Mouse (Mus musculus) embryonic facial prominence, embryonic 12.5 days (tissue): Measurements from ENCODE around the gene Siae. TPM values are rescaled to one million over a fixed set of nuclear protein-coding genes. Genes with fewer than 3 reads are reported as not detected.

Experiments
- ATAC-seq: fragments of 200-750 bp; cut with Nextera tagmentation; 2 replicates; pipeline ENCODE4 v1.8.0; 2017; ENCODE audit not compliant: insufficient number of reproducible peaks, insufficient read depth, low FRiP score, low TSS enrichment
- H3K27ac ChIP-seq: fragments of 300-500 bp; sonication (generic); 2 replicates; pipeline ENCODE4 v1.5.1; 2016; ENCODE audit warnings: mild to moderate bottlenecking
- H3K27me3 ChIP-seq: fragments of 300-500 bp; sonication (generic); 2 replicates; pipeline ENCODE4 v1.6.1; 2016; ENCODE audit warnings: mild to moderate bottlenecking, moderate library complexity
- H3K36me3 ChIP-seq: fragments of 300-500 bp; sonication (generic); 2 replicates; pipeline ENCODE4 v1.6.1; 2016; ENCODE audit warnings: mild to moderate bottlenecking
- H3K4me1 ChIP-seq: fragments of 300-500 bp; sonication (generic); 2 replicates; pipeline ENCODE4 v1.6.1; 2016
- H3K4me2 ChIP-seq: fragments of 300-500 bp; sonication (generic); replicated peaks from 2 replicates; pipeline ENCODE4 v1.6.1; 2016; ENCODE audit warnings: mild to moderate bottlenecking, moderate library complexity
- H3K4me3 ChIP-seq: fragments of 300-500 bp; sonication (generic); 2 replicates; pipeline ENCODE4 v1.5.1; 2016; ENCODE audit warnings: mild to moderate bottlenecking
- H3K9ac ChIP-seq: fragments of 300-500 bp; sonication (generic); 2 replicates; pipeline ENCODE4 v1.6.1; 2016; ENCODE audit warnings: mild to moderate bottlenecking, moderate library complexity
- H3K9me3 ChIP-seq: fragments of 300-500 bp; sonication (generic); 2 replicates; pipeline ENCODE4 v1.6.1; 2016; ENCODE audit warnings: mild to moderate bottlenecking, moderate library complexity
- WGBS: fragments of 180-500 bp; shearing (Covaris S2); methylation state at CpG from one replicate; pipeline ENCODE4 v1.1.7; 2016; 5-methylcytosine and 5-hydroxymethylcytosine counted together
- polyA plus RNA-seq: library from polyadenylated mRNA; unstranded; fragments of >200 nt; fragmentation: Nextera tagmentation; extraction: Ambion mirVana; gene quantifications from 2 replicates; pipeline ENCODE4 v1.2.1, GENCODE M21; 2016

Gene Siae
- polyA plus RNA-seq, 1 experiment from 2014 or later: 7.3 TPM

- 78% methylated on average over 2 of the region's 2 CpGs for WGBS
- 0 out of 2 replicates have a peak, but pooled peaks cover 4% of the 10 kb centered on the region for H3K27me3 ChIP-seq
- H3K4me3 ChIP-seq: no peak overlapping the region
- H3K9ac ChIP-seq: no peak overlapping the region
- no peaks in the 10 kb centered on the region for H3K4me1 ChIP-seq
- ATAC-seq: no peak
- no peaks in the 10 kb centered on the region for H3K36me3 ChIP-seq
- H3K4me2 ChIP-seq: no peak overlapping the region
- H3K9me3 ChIP-seq: no peaks in the 10 kb centered on the region
- no peak overlapping the region for H3K27ac ChIP-seq
These were observed 5.1 kb downstream of the Siae start for GRCm38 (mm10) chr9:37560617-37561016.

GRCm38 (mm10) chr9:37563805-37564204 lies 8.3 kb downstream of the Siae start:
- WGBS: 67% methylated on average over 1 of the region's 1 CpGs

DNA sequence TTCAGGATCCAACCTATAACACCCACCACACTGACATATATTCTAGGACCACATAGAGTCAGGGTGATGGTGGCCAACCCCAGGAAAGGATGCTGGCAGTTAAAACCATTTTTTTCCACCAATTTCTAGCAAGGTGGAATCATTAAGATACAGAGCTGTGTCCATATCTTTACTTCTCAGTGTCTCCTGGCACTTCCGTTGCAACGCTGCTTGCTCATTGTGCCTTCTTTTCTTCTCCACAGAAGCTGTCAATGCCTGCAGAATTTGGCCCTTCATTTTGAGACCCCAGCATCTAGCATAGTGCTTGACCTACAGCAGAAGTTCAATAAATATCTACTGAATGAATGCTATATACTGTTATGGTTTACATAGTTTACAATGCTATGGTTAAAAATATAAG lies 11.5 kb downstream of the Siae start:
- H3K27me3 ChIP-seq: no peaks in the 10 kb centered on the region; the same call in 1 of the 2 replicates
- no peak overlapping the region for H3K27ac ChIP-seq
- H3K4me2 ChIP-seq: no peak overlapping the region
- no peaks in the 10 kb centered on the region for H3K9me3 ChIP-seq
- H3K4me3 ChIP-seq: no peak overlapping the region
- ATAC-seq: no peak
- peaks cover 7% of the 10 kb centered on the region; the same call in 1 of the 2 replicates for H3K4me1 ChIP-seq
- 95% methylated on average over 2 of the region's 2 CpGs for WGBS
- no peaks in the 10 kb centered on the region for H3K36me3 ChIP-seq
- no peak overlapping the region for H3K9ac ChIP-seq

More at GRCm38 (mm10) chr9:37563805-37564204, 8.3 kb downstream of the Siae start:
- Histone ChIP-seq H3K9ac (no peak overlapping the region), H3K27me3 (no peaks in the 10 kb centered on the region; the same call in 1 of the 2 replicates), H3K9me3 (no peaks in the 10 kb centered on the region), H3K4me3 (no peak overlapping the region), H3K4me1 (peaks cover 7% of the 10 kb centered on the region; the same call in 1 of the 2 replicates), H3K27ac (no peak overlapping the region), H3K36me3 (no peaks in the 10 kb centered on the region), H3K4me2 (no peak overlapping the region)
- ATAC-seq: no peak

DNA sequence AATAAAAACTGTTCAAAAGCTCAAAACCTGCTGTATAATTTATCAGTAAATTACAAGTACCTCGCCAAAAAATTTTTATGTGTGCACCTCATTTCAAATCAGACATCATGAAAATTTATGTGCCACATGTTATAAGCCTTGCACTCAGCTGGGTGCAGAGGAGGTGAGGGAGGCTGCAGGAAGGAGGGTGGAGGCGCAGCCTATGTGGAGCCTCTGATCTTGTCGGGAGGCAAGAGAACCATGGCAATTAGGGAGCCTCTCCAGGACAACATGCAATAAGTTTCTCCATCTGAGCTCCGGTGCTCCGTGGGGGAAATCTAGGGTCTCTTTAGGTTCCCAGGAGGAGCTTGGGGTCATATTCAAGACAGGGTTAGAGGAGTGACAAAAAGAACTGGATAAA lies 12.0 kb downstream of the Siae start:
- no peaks in the 10 kb centered on the region for H3K9me3 ChIP-seq
- no peak overlapping the region for H3K27ac ChIP-seq
- WGBS: 57% methylated on average over 5 of the region's 5 CpGs
- H3K36me3 ChIP-seq: no peaks in the 10 kb centered on the region
- no peak overlapping the region for H3K4me2 ChIP-seq
- H3K4me3 ChIP-seq: no peak overlapping the region
- peaks cover 7% of the 10 kb centered on the region; the same call in 1 of the 2 replicates for H3K4me1 ChIP-seq
- no peak overlapping the region for H3K9ac ChIP-seq
- no peaks in the 10 kb centered on the region; the same call in 1 of the 2 replicates for H3K27me3 ChIP-seq
- ATAC-seq: no peak

- H3K27ac ChIP-seq: no peak overlapping the region
- H3K4me2 ChIP-seq: no peak overlapping the region
- peaks cover 7% of the 10 kb centered on the region; the same call in 1 of the 2 replicates for H3K4me1 ChIP-seq
These were observed 12.6 kb downstream of the Siae start for GRCm38 (mm10) chr9:37567892-37568604.

GRCm38 (mm10) chr9:37568605-37569214 lies 13.2 kb downstream of the Siae start:
- no peak for ATAC-seq
- Histone ChIP-seq H3K4me2 (no peak overlapping the region), H3K9me3 (no peaks in the 10 kb centered on the region), H3K4me1 (peaks cover 7% of the 10 kb centered on the region; the same call in 1 of the 2 replicates), H3K27me3 (no peaks in the 10 kb centered on the region; the same call in 1 of the 2 replicates), H3K27ac (no peak overlapping the region), H3K4me3 (no peak overlapping the region), H3K9ac (no peak overlapping the region), H3K36me3 (no peaks in the 10 kb centered on the region)
- 39% methylated on average over 4 of the region's 4 CpGs for WGBS

More at GRCm38 (mm10) chr9:37567892-37568604, 12.6 kb downstream of the Siae start:
- no peaks in the 10 kb centered on the region; the same call in 1 of the 2 replicates for H3K27me3 ChIP-seq
- H3K36me3 ChIP-seq: no peaks in the 10 kb centered on the region
- no peak for ATAC-seq
- no peaks in the 10 kb centered on the region for H3K9me3 ChIP-seq
- H3K9ac ChIP-seq: no peak overlapping the region
- no peak overlapping the region for H3K4me3 ChIP-seq
- 31% methylated on average over 15 of the region's 15 CpGs for WGBS

GRCm38 (mm10) chr9:37569231-37569835 lies 13.8 kb downstream of the Siae start:
- H3K27ac ChIP-seq: no peak overlapping the region
- no peaks in the 10 kb centered on the region for H3K9me3 ChIP-seq
- peaks cover 7% of the 10 kb centered on the region; the same call in 1 of the 2 replicates for H3K4me1 ChIP-seq
- H3K4me3 ChIP-seq: no peak overlapping the region
- WGBS: 68% methylated on average over 2 of the region's 2 CpGs
- H3K36me3 ChIP-seq: no peaks in the 10 kb centered on the region
- H3K4me2 ChIP-seq: no peak overlapping the region
- no peak overlapping the region for H3K9ac ChIP-seq
- ATAC-seq: no peak
- no peaks in the 10 kb centered on the region; the same call in 1 of the 2 replicates for H3K27me3 ChIP-seq

- Histone ChIP-seq H3K36me3 (no peaks in the 10 kb centered on the region), H3K27me3 (peaks cover 3% of the 10 kb centered on the region; the same call in 1 of the 2 replicates), H3K4me2 (no peak overlapping the region), H3K4me3 (no peak overlapping the region), H3K9ac (no peak overlapping the region), H3K9me3 (no peaks in the 10 kb centered on the region), H3K27ac (no peak overlapping the region), H3K4me1 (peaks cover 11% of the 10 kb centered on the region; the same call in 1 of the 2 replicates)
- no peak for ATAC-seq
- 50% methylated on average over 3 of the region's 3 CpGs for WGBS
These were observed 16.8 kb downstream of the Siae start for GRCm38 (mm10) chr9:37572204-37572876.

GRCm38 (mm10) chr9:37576436-37576930 lies 21.0 kb downstream of the Siae start:
- H3K4me2 ChIP-seq: peak overlapping the region; percentile 35
- 0 out of 2 replicates have a peak, but pooled peaks have one; percentile 22 for ATAC-seq
- no peak overlapping the region for H3K4me3 ChIP-seq
- no peak overlapping the region for H3K27ac ChIP-seq
- 22% methylated on average over 14 of the region's 14 CpGs for WGBS
- no peaks in the 10 kb centered on the region for H3K36me3 ChIP-seq
- H3K4me1 ChIP-seq: 0 out of 2 replicates have a peak, but pooled peaks cover 4% of the 10 kb centered on the region
- H3K9ac ChIP-seq: no peak overlapping the region
- H3K27me3 ChIP-seq: 0 out of 2 replicates have a peak, but pooled peaks cover 3% of the 10 kb centered on the region
- no peaks in the 10 kb centered on the region for H3K9me3 ChIP-seq

GRCm38 (mm10) chr9:37583594-37583993 lies 28.1 kb downstream of the Siae start:
- Histone ChIP-seq H3K9ac (no peak overlapping the region), H3K4me1 (no peaks in the 10 kb centered on the region), H3K27ac (no peak overlapping the region), H3K27me3 (no peaks in the 10 kb centered on the region), H3K36me3 (no peaks in the 10 kb centered on the region), H3K9me3 (no peaks in the 10 kb centered on the region), H3K4me2 (no peak overlapping the region), H3K4me3 (no peak overlapping the region)
- WGBS: 84% methylated on average over 5 of the region's 5 CpGs
- no peak for ATAC-seq

DNA sequence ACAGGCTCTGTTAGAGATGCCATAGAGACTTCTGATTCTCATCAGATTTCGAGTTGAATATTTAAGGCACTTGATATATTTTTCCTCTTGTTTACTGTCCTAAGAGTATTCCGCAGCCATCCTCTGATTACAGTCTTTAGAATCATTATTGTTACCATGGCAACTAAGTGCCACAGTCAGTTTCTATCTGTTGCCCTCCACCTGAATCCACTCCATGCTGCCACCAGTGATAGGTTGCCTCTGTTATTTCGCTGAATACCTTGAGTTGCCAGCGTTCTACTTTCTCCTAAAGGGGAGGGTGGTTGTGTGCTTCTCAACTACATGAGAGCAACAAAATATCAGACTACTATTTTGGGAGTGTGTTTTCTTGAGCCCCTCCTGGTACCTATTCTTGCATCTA lies 31.2 kb downstream of the Siae start:
- Histone ChIP-seq H3K27me3 (no peaks in the 10 kb centered on the region), H3K9me3 (no peaks in the 10 kb centered on the region), H3K27ac (no peak overlapping the region), H3K4me3 (no peak overlapping the region), H3K4me1 (no peaks in the 10 kb centered on the region), H3K4me2 (no peak overlapping the region), H3K9ac (no peak overlapping the region), H3K36me3 (no peaks in the 10 kb centered on the region)
- 78% methylated on average over 4 of the region's 4 CpGs for WGBS
- no peak for ATAC-seq
